Mouse (Mus musculus) left cerebral cortex, postnatal 4 days (tissue): ENCODE measurements around the gene BC052040. TPM values are rescaled to one million over a fixed set of nuclear protein-coding genes. Genes with fewer than 3 reads are reported as not detected.

Experiments
- microRNA-seq: library from miRNA; unstranded; fragments of <30 nt; microRNA quantifications from one replicate; pipeline ENCODE4 v1.2.0, GENCODE M21; 2022
- total RNA-seq, 2 experiments: library from RNA; stranded (reverse); gene quantifications; 2 replicates each; pipeline ENCODE4 v1.2.3; 2021

Gene BC052040
- total RNA-seq, 2 experiments from 2014 or later, result 14.8 to 15.6 TPM

Small RNA genes lying within 50 kb of the gene (microRNA-seq; reads per million reads assigned to microRNA genes)
- gene Mir1951, result 0.90 reads per million
